Mouse (Mus musculus) bone marrow macrophage, adult 2 months (primary cell): ENCODE measurements around the gene Cdcp1. TPM values are rescaled to one million over a fixed set of nuclear protein-coding genes. Genes with fewer than 3 reads are reported as not detected.

Source experiments
- H3K27ac ChIP-seq: 2 replicates; pipeline ENCODE4 v1.5.1; 2012; ENCODE audit warnings: low read depth, low read length; ENCODE audit not compliant: insufficient read depth
- H3K4me1 ChIP-seq: 2 replicates; pipeline ENCODE4 v1.6.1; 2012; ENCODE audit warnings: low read length; ENCODE audit not compliant: control insufficient read depth, insufficient read depth
- H3K4me3 ChIP-seq: 2 replicates; pipeline ENCODE4 v1.5.1; 2012; ENCODE audit warnings: mild to moderate bottlenecking, low read length, moderate library complexity; ENCODE audit not compliant: insufficient read depth
- CTCF ChIP-seq: IDR thresholded peaks from 2 replicates; pipeline ENCODE4 v1.5.1; 2012; ENCODE audit warnings: low read depth, mild to moderate bottlenecking, low read length, moderate library complexity
- POLR2A ChIP-seq: IDR thresholded peaks from 2 replicates; pipeline ENCODE4 v1.6.1; 2012; ENCODE audit warnings: mild to moderate bottlenecking, low read depth, low read length, borderline replicate concordance
- polyA plus RNA-seq: library from polyadenylated mRNA; stranded (reverse); fragments of >200 nt; gene quantifications from 2 replicates; pipeline ENCODE4 v1.2.4, GENCODE M21; 2012; ENCODE audit not compliant: missing spikeins, insufficient read depth, insufficient read length

Cdcp1 gene
- polyA plus RNA-seq, 1 experiment: not detected

- TF ChIP-seq CTCF (no peak), POLR2A (no peak)
- Histone ChIP-seq H3K4me3 (no peak overlapping the region), H3K4me1 (peaks cover 34% of the 10 kb centered on the region), H3K27ac (no peak overlapping the region)
Observed at GRCm38 (mm10) chr9:123183226-123183625, 32.6 kb downstream of the Cdcp1 start.

GRCm38 (mm10) chr9:123180003-123180402, 35.8 kb downstream of the Cdcp1 start:
- peaks cover 23% of the 10 kb centered on the region for H3K4me1 ChIP-seq
- no peak overlapping the region for H3K4me3 ChIP-seq
- no peak overlapping the region for H3K27ac ChIP-seq
- TF ChIP-seq CTCF (no peak), POLR2A (no peak)

GRCm38 (mm10) chr9:123177380-123178048, 38.3 kb downstream of the Cdcp1 start:
- H3K4me1 ChIP-seq: peaks cover 28% of the 10 kb centered on the region
- TF ChIP-seq CTCF (no peak), POLR2A (no peak)
- H3K27ac ChIP-seq: no peak overlapping the region
- no peak overlapping the region for H3K4me3 ChIP-seq

GRCm38 (mm10) chr9:123174356-123174755, 41.5 kb downstream of the Cdcp1 start:
- TF ChIP-seq CTCF: no peak
- TF ChIP-seq POLR2A: no peak
- Histone ChIP-seq H3K4me1 (peaks cover 28% of the 10 kb centered on the region), H3K4me3 (no peak overlapping the region), H3K27ac (no peak overlapping the region)

DNA sequence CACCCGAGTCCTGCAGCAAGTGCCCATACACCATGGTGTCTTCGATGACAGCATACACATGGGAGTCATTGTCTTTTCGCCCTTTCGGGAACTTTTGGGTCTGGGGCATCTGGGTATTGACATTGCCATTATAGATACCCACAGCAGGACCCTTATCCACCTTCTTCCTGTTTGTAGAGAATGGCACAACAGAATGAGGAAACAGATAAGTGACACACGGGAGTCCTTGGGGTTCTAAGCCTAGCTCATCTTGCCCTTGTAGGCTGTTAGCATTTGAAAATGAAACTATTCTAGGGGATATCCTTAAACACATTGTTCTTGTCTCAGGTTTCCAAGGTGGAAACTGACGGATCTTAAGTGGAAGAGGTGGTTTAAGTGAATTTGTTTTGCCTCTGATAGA, 42.1 kb downstream of the Cdcp1 start:
- Histone ChIP-seq H3K27ac (no peak overlapping the region), H3K4me3 (no peak overlapping the region), H3K4me1 (peaks cover 28% of the 10 kb centered on the region)
- TF ChIP-seq CTCF: no peak
- no peak for TF ChIP-seq POLR2A

GRCm38 (mm10) chr9:123165781-123166443, 49.9 kb downstream of the Cdcp1 start:
- H3K27ac ChIP-seq: no peak overlapping the region
- no peaks in the 10 kb centered on the region for H3K4me1 ChIP-seq
- TF ChIP-seq POLR2A: no peak
- no peak for TF ChIP-seq CTCF
- no peak overlapping the region for H3K4me3 ChIP-seq

GRCm38 (mm10) chr9:123162985-123163694, 52.7 kb downstream of the Cdcp1 start:
- Histone ChIP-seq H3K4me3 (no peak overlapping the region), H3K27ac (no peak overlapping the region), H3K4me1 (peaks cover 5% of the 10 kb centered on the region; the same call in 1 of the 2 replicates)
- no peak for TF ChIP-seq POLR2A
- TF ChIP-seq CTCF: no peak

- Histone ChIP-seq H3K4me1 (peaks cover 5% of the 10 kb centered on the region; the same call in 1 of the 2 replicates), H3K27ac (no peak overlapping the region), H3K4me3 (no peak overlapping the region)
- TF ChIP-seq POLR2A (no peak), CTCF (no peak)
Observed at GRCm38 (mm10) chr9:123161792-123162191, 54.0 kb downstream of the Cdcp1 start.

DNA sequence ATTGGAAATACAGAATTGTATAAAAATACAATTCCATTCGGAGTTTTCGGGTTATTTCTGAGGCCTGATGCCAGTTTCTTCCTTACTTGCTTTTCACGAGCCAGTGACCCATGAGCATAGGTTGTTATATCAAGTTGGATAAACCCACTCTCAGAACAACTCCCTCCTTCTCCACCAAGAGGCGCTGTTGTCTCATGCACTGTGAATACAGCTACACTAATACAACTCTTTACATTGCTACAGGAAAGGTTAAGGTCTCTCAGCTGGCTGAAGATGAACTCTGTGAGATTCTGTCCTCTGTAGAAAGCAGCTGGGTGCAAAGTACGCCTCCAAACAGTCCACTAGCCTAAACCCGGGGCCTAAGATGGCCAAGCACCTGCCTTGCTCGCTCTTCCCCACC, 56.5 kb downstream of the Cdcp1 start:
- TF ChIP-seq POLR2A (no peak), CTCF (no peak)
- Histone ChIP-seq H3K27ac (no peak overlapping the region), H3K4me3 (no peak overlapping the region), H3K4me1 (peaks cover 5% of the 10 kb centered on the region; the same call in 1 of the 2 replicates)
